7 mouse cellular contexts compared by ENCODE assay signal in genomic region chr11:69326408-69327156, GRCm38 (mm10). TPM values are rescaled to one million over a fixed set of nuclear protein-coding genes. Genes with fewer than 3 reads are reported as not detected.
DNase-seq lines count a peak whose midpoint lies in the region; ATAC-seq and TF ChIP-seq lines count a peak whose summit lies in the region.

No protein-coding gene starts in this region.

- H3K27me3 ChIP-seq in liver, adult 2 months (ENCODE audit: control insufficient read depth, insufficient read depth, low read length) = no peaks in the 10 kb centered on the region
- no peaks in the 10 kb centered on the region for H3K27me3 ChIP-seq in forebrain, postnatal 0 days (ENCODE audit: insufficient read depth, low read length)
- peaks cover 53% of the 10 kb centered on the region for H3K27me3 ChIP-seq in liver, embryonic 12.5 days (replicated peaks)
- H3K27me3 ChIP-seq in stomach, postnatal 0 days (ENCODE audit: control insufficient read depth, insufficient read depth, low read length) = no peaks in the 10 kb centered on the region

- no peaks in the 10 kb centered on the region; the same call in 1 of the 2 replicates for H3K79me2 ChIP-seq in liver, adult 2 months (ENCODE audit: control insufficient read depth, insufficient read depth, low read length)

- DNase-seq in liver, adult 2 months (ENCODE audit: extremely low read depth, low read depth, low spot score) = no peak
- no peak for DNase-seq in liver
- DNase-seq in cerebellum, postnatal 10 days = peak; percentile 66 to 73
- no peak for DNase-seq in forebrain, postnatal 0 days
- no peak for DNase-seq in stomach, postnatal 0 days (ENCODE audit: low spot score)

- H3K4me1 ChIP-seq in liver, adult 2 months (ENCODE audit: control insufficient read depth, insufficient read depth, low read length) = peaks cover 7% of the 10 kb centered on the region
- H3K4me1 ChIP-seq in forebrain, postnatal 0 days (ENCODE audit: insufficient read depth) = peaks cover 26% of the 10 kb centered on the region
- peaks cover 54% of the 10 kb centered on the region for H3K4me1 ChIP-seq in liver, embryonic 12.5 days
- peaks cover 10% of the 10 kb centered on the region; the same call in 1 of the 2 replicates for H3K4me1 ChIP-seq in stomach, postnatal 0 days (replicated peaks; ENCODE audit: control insufficient read depth, insufficient read depth)

- no peak for TF ChIP-seq EP300 in stomach, postnatal 0 days (optimal IDR thresholded peaks at IDR 0.05)

- no peaks in the 10 kb centered on the region for H3K36me3 ChIP-seq in liver, adult 2 months (ENCODE audit: control insufficient read depth, insufficient read depth, low read length)
- H3K36me3 ChIP-seq in forebrain, postnatal 0 days (ENCODE audit: insufficient read depth) = no peaks in the 10 kb centered on the region
- no peaks in the 10 kb centered on the region for H3K36me3 ChIP-seq in liver, embryonic 12.5 days
- no peaks in the 10 kb centered on the region for H3K36me3 ChIP-seq in stomach, postnatal 0 days (ENCODE audit: control insufficient read depth, insufficient read depth, low read length)

- 3% methylated on average over 45 of the region's 45 CpGs for WGBS in liver, adult 2 months
- WGBS in forebrain, postnatal 0 days = under 1% methylated on average over 45 of the region's 45 CpGs
- 3% methylated on average over 45 of the region's 45 CpGs for WGBS in liver, embryonic 12.5 days (ENCODE audit: insufficient replicate concordance)
- WGBS in stomach, postnatal 0 days = 2% methylated on average over 45 of the region's 45 CpGs

- no peak for TF ChIP-seq POLR2A in liver, adult 2 months (IDR thresholded peaks at IDR 0.05; ENCODE audit: extremely low read depth, insufficient read depth, low read length)

- H3K4me3 ChIP-seq in liver, adult 2 months (ENCODE audit: insufficient read depth, low read depth, low read length) = peak overlapping the region; percentile 62
- H3K4me3 ChIP-seq in forebrain, postnatal 0 days (ENCODE audit: low read depth, low read length) = peak overlapping the region; percentile 54
- peak overlapping the region; percentile 57 for H3K4me3 ChIP-seq in liver, embryonic 12.5 days
- peak overlapping the region; percentile 57 for H3K4me3 ChIP-seq in stomach, postnatal 0 days (ENCODE audit: low read depth, low read length)

- ATAC-seq in forebrain, postnatal 0 days = 0 out of 2 replicates have a peak, but pooled peaks have one; percentile 2
- ATAC-seq in liver, embryonic 12.5 days = no peak
- ATAC-seq in stomach, postnatal 0 days (ENCODE audit: low FRiP score, low TSS enrichment) = no peak
- no peak for ATAC-seq in erythroid progenitor cell, adult 5-6 weeks (replicated peaks; ENCODE audit: low FRiP score, poor library complexity, severe bottlenecking)

- TF ChIP-seq CTCF in liver, adult 2 months (IDR thresholded peaks at IDR 0.05; ENCODE audit: low read depth, low read length) = no peak
- TF ChIP-seq CTCF in forebrain, postnatal 0 days (IDR thresholded peaks at IDR 0.05; ENCODE audit: low read depth) = no peak
- no peak for TF ChIP-seq CTCF in stomach, postnatal 0 days (IDR thresholded peaks at IDR 0.05; ENCODE audit: low read depth)

- peak overlapping the region; percentile 79 for H3K9ac ChIP-seq in liver, adult 2 months (ENCODE audit: low read depth, low read length)
- H3K9ac ChIP-seq in forebrain, postnatal 0 days = peak overlapping the region; percentile 67
- H3K9ac ChIP-seq in liver, embryonic 12.5 days = peak overlapping the region; percentile 65
- H3K9ac ChIP-seq in stomach, postnatal 0 days (ENCODE audit: low read length) = peak overlapping the region; percentile 67

- peak overlapping the region; percentile 98 for H3K4me2 ChIP-seq in forebrain, postnatal 0 days (ENCODE audit: low read depth)
- peak overlapping the region; percentile 88 for H3K4me2 ChIP-seq in liver, embryonic 12.5 days
- peak overlapping the region; percentile 99 for H3K4me2 ChIP-seq in stomach, postnatal 0 days (replicated peaks; ENCODE audit: low read depth)

- H3K27ac ChIP-seq in liver, adult 2 months (replicated peaks; ENCODE audit: insufficient read depth, low read depth, low read length) = no peak overlapping the region
- no peak overlapping the region for H3K27ac ChIP-seq in forebrain, postnatal 0 days (ENCODE audit: low read depth, low read length)
- no peak overlapping the region for H3K27ac ChIP-seq in liver, embryonic 12.5 days
- H3K27ac ChIP-seq in stomach, postnatal 0 days (replicated peaks) = peak overlapping the region; percentile 78; the same call in 1 of the 2 replicates

- no peaks in the 10 kb centered on the region for H3K9me3 ChIP-seq in forebrain, postnatal 0 days (ENCODE audit: low read length)
- no peaks in the 10 kb centered on the region for H3K9me3 ChIP-seq in liver, embryonic 12.5 days (replicated peaks)
- no peaks in the 10 kb centered on the region for H3K9me3 ChIP-seq in stomach, postnatal 0 days (ENCODE audit: control insufficient read depth, low read length)

RNA-seq across cellular contexts. Expression of gene Kcnab3, which starts 0.5 kb away (rescaled TPM):
- 0.13 and 0.28 TPM in 2 replicates for total RNA-seq in liver, adult 2 months (2014; rRNA removed)
- 0.50 and 0.84 TPM in 2 replicates for polyA plus RNA-seq in liver, adult 2 months (2012; rRNA removed)
- total RNA-seq in forebrain, postnatal 0 days (2014; rRNA removed) = 5.5 and 5.8 TPM in 2 replicates
- polyA plus RNA-seq in forebrain, postnatal 0 days (2015; fragmentation: Nextera tagmentation; extraction: Ambion mirVana) = 4.2 and 4.4 TPM in 2 replicates
- 0.24 and 0.48 TPM in 2 replicates for polyA plus RNA-seq in liver, embryonic 12.5 days (2016; fragmentation: Nextera tagmentation; extraction: Ambion mirVana)
- polyA plus RNA-seq in stomach, postnatal 0 days (2015; fragmentation: Nextera tagmentation; extraction: Ambion mirVana) = 0.87 and 1.1 TPM in 2 replicates
- not detected in 2 replicates for total RNA-seq in erythroid progenitor cell, adult 5-6 weeks (2015; ENCODE audit: low replicate concordance)
- not detected in 2 replicates for total RNA-seq in erythroid progenitor cell, adult 5-6 weeks (2017; ENCODE audit: low replicate concordance)

RNA-seq across cellular contexts. Expression of gene Trappc1, which starts 2.8 kb away (rescaled TPM):
- total RNA-seq in liver, adult 2 months (2014; rRNA removed) = 37.5 and 40.9 TPM in 2 replicates
- 35.1 and 38.3 TPM in 2 replicates for polyA plus RNA-seq in liver, adult 2 months (2012; rRNA removed)
- 124 and 133 TPM in 2 replicates for total RNA-seq in forebrain, postnatal 0 days (2014; rRNA removed)
- polyA plus RNA-seq in forebrain, postnatal 0 days (2015; fragmentation: Nextera tagmentation; extraction: Ambion mirVana) = 149 and 178 TPM in 2 replicates
- polyA plus RNA-seq in liver, embryonic 12.5 days (2016; fragmentation: Nextera tagmentation; extraction: Ambion mirVana) = 90.4 and 90.9 TPM in 2 replicates
- 119 and 123 TPM in 2 replicates for polyA plus RNA-seq in stomach, postnatal 0 days (2015; fragmentation: Nextera tagmentation; extraction: Ambion mirVana)
- 101 and 143 TPM in 2 replicates for total RNA-seq in erythroid progenitor cell, adult 5-6 weeks (2015; ENCODE audit: low replicate concordance)
- total RNA-seq in erythroid progenitor cell, adult 5-6 weeks (2017; ENCODE audit: low replicate concordance) = 48.5 and 72.5 TPM in 2 replicates

RNA-seq across cellular contexts. Expression of gene Cntrob, which starts 3.0 kb away (rescaled TPM):
- total RNA-seq in liver, adult 2 months (2014; rRNA removed) = 2.5 and 3.0 TPM in 2 replicates
- 3.0 and 3.9 TPM in 2 replicates for polyA plus RNA-seq in liver, adult 2 months (2012; rRNA removed)
- 20.5 and 35.7 TPM in 2 replicates for total RNA-seq in forebrain, postnatal 0 days (2014; rRNA removed)
- 12.1 and 13.0 TPM in 2 replicates for polyA plus RNA-seq in forebrain, postnatal 0 days (2015; fragmentation: Nextera tagmentation; extraction: Ambion mirVana)
- 13.1 and 13.9 TPM in 2 replicates for polyA plus RNA-seq in liver, embryonic 12.5 days (2016; fragmentation: Nextera tagmentation; extraction: Ambion mirVana)
- 4.9 and 5.5 TPM in 2 replicates for polyA plus RNA-seq in stomach, postnatal 0 days (2015; fragmentation: Nextera tagmentation; extraction: Ambion mirVana)
- total RNA-seq in erythroid progenitor cell, adult 5-6 weeks (2015; ENCODE audit: low replicate concordance) = 107 and 135 TPM in 2 replicates
- total RNA-seq in erythroid progenitor cell, adult 5-6 weeks (2017; ENCODE audit: low replicate concordance) = 77.5 and 113 TPM in 2 replicates

RNA-seq across cellular contexts. Expression of gene Rnf227, which starts 13.7 kb away (rescaled TPM):
- total RNA-seq in liver, adult 2 months (2014; rRNA removed) = 0.55 and 0.67 TPM in 2 replicates
- 0.35 and 0.41 TPM in 2 replicates for polyA plus RNA-seq in liver, adult 2 months (2012; rRNA removed)
- total RNA-seq in forebrain, postnatal 0 days (2014; rRNA removed) = 190 and 225 TPM in 2 replicates
- 200 and 231 TPM in 2 replicates for polyA plus RNA-seq in forebrain, postnatal 0 days (2015; fragmentation: Nextera tagmentation; extraction: Ambion mirVana)
- 1.5 and 1.7 TPM in 2 replicates for polyA plus RNA-seq in liver, embryonic 12.5 days (2016; fragmentation: Nextera tagmentation; extraction: Ambion mirVana)
- 46.2 and 49.4 TPM in 2 replicates for polyA plus RNA-seq in stomach, postnatal 0 days (2015; fragmentation: Nextera tagmentation; extraction: Ambion mirVana)
- total RNA-seq in erythroid progenitor cell, adult 5-6 weeks (2015; ENCODE audit: low replicate concordance) = 1.7 and 8.3 TPM in 2 replicates
- 3.9 and 6.5 TPM in 2 replicates for total RNA-seq in erythroid progenitor cell, adult 5-6 weeks (2017; ENCODE audit: low replicate concordance)

RNA-seq across cellular contexts. Expression of gene Chd3, which starts 42.6 kb away (rescaled TPM):
- 45.2 and 57.5 TPM in 2 replicates for total RNA-seq in liver, adult 2 months (2014; rRNA removed)
- polyA plus RNA-seq in liver, adult 2 months (2012; rRNA removed) = 55.2 and 80.2 TPM in 2 replicates
- total RNA-seq in forebrain, postnatal 0 days (2014; rRNA removed) = 356 and 381 TPM in 2 replicates
- 55.3 and 74.7 TPM in 2 replicates for polyA plus RNA-seq in forebrain, postnatal 0 days (2015; fragmentation: Nextera tagmentation; extraction: Ambion mirVana)
- polyA plus RNA-seq in liver, embryonic 12.5 days (2016; fragmentation: Nextera tagmentation; extraction: Ambion mirVana) = 4.7 and 6.4 TPM in 2 replicates
- polyA plus RNA-seq in stomach, postnatal 0 days (2015; fragmentation: Nextera tagmentation; extraction: Ambion mirVana) = 18.4 and 18.9 TPM in 2 replicates
- total RNA-seq in erythroid progenitor cell, adult 5-6 weeks (2015; ENCODE audit: low replicate concordance) = 21.0 and 33.2 TPM in 2 replicates
- total RNA-seq in erythroid progenitor cell, adult 5-6 weeks (2017; ENCODE audit: low replicate concordance) = 18.9 and 19.5 TPM in 2 replicates

Comparison
In these comparisons a context has a peak if more than half of its experiments do, and no peak if none do; other contexts are left out.
1. DNase-seq: peak in cerebellum, postnatal 10 days (2 of 2); none in liver, adult 2 months (single experiment), liver (single experiment), forebrain, postnatal 0 days (single experiment) and stomach, postnatal 0 days (single experiment).
2. Peak in every context shown above with its lines, with median percentiles within 50 percentile points of each other: H3K4me3 ChIP-seq, H3K9ac ChIP-seq and H3K4me2 ChIP-seq.